Mouse (Mus musculus) stomach, postnatal 0 days (tissue): ENCODE measurements around the gene Cd5.

ENCODE experiments used
- CTCF ChIP-seq: IDR thresholded peaks from 2 replicates; pipeline ENCODE4 v1.5.1; 2016; ENCODE audit warnings: antibody characterized with exemption, low read depth, mild to moderate bottlenecking, moderate library complexity
- EP300 ChIP-seq: optimal IDR thresholded peaks from 2 replicates; pipeline ENCODE3; 2016; ENCODE audit warnings: antibody characterized with exemption

DNA sequence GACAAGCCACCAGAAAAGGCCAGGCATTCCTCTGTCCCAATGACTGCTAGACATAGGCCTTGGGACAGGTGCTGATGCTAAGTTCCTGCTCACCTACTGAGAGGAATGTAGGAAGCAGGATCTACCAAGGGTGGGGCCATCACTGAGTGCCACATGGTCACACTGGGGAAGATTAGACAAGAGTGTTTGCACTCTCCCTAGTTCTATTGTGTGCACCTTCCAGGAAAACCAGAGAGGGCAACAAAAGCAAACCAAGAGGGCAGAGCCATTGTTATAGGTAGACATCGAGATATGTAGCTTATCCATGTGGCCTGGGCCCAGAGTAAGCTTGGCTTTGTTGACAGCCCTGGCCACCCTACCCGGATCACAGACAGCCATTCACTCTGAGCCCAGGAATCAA is 53.1 kb downstream of the Cd5 start:
- TF ChIP-seq CTCF (peak; percentile 35), EP300 (no peak)
